Mouse (Mus musculus): Measurements from ENCODE around the gene Adamts14.

DNA sequence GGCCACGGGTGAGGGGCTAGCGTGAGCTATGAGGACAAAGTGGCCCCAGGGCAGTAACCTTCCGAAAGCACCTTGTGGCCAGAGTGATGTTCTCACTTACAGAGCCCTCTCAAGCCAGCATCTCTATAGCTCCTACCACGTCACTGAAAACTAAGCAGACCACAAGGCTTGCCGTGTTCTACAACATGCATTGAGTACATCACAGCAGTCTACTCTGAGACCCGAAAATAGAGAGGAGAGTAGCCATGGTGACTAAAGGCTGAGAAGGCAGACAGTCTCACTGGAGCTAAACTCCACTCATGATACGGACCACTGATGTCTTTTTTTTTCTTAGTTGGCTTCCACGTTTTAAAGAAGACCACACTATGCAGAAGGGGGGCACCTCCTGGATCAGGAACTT lies 9.6 kb downstream of the Adamts14 start:
- TF ChIP-seq CTCF (IDR thresholded peaks at IDR 0.05) (no peak), POLR2A (IDR thresholded peaks at IDR 0.05; ENCODE audit: insufficient read depth, low read depth, low read length) (no peak)
